Mouse (Mus musculus): Measurements from ENCODE around the gene Pard3.

Pard3 gene

GRCm38 (mm10) chr8:127341046-127341445 is 277.4 kb downstream of the Pard3 start:
- DNase-seq (ENCODE audit: low read depth, low spot score), result no peak

DNA sequence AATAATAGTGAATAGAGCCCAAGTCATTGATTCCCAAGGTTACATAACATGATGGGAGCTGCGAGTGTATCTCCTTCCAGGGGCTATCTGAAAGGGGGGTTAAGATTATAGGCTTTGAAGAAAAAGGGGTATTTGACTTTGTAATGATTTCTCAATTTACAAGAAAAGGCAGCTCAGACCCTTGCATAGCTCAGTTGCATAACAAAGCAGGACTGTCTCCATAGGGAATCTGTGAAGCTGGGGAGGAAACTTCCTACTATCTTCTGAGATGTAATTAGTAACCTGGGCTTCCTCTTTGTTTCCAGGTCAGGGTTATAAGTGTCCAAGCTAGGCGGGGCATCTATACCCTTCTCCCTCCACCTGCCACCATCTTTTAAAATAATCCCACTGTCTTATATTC is 279.4 kb downstream of the Pard3 start:
- no peak for DNase-seq (ENCODE audit: low read depth, low spot score)

- no peak for DNase-seq (ENCODE audit: low read depth, low spot score)
Observed at GRCm38 (mm10) chr8:127344421-127344820, 280.7 kb downstream of the Pard3 start.

DNA sequence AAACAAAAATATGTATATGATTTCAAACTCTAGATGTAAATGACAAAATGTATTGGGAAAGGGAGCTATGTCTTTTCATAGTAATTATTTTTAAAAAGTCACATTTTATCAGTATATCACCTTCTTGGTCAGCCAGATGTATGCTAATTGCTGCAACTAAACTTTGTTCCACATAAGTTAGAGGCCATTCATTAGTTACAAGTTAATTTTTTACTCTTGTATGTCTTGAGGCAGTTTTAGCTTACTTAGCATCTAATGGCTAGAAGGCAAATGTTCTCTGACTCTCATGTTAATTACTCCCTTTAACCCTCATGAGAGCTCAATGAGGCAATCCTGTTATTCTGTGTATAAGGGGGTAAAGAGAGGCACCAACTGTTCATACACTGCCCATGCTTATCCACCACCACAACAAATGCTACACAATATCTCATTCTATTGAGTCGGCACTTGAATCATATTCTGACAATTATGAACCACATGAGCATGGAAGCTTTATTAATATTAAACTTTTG is 282.3 kb downstream of the Pard3 start:
- DNase-seq (ENCODE audit: low read depth, low spot score), result no peak

GRCm38 (mm10) chr8:127347890-127348495 is 284.3 kb downstream of the Pard3 start:
- DNase-seq (ENCODE audit: low read depth, low spot score), result no peak

- no peak for DNase-seq (ENCODE audit: low read depth, low spot score)
Observed at GRCm38 (mm10) chr8:127361796-127362195, 298.1 kb downstream of the Pard3 start.

- no peak for DNase-seq (ENCODE audit: low read depth, low spot score)
Observed at GRCm38 (mm10) chr8:127368347-127368746, 304.7 kb downstream of the Pard3 start.

DNA sequence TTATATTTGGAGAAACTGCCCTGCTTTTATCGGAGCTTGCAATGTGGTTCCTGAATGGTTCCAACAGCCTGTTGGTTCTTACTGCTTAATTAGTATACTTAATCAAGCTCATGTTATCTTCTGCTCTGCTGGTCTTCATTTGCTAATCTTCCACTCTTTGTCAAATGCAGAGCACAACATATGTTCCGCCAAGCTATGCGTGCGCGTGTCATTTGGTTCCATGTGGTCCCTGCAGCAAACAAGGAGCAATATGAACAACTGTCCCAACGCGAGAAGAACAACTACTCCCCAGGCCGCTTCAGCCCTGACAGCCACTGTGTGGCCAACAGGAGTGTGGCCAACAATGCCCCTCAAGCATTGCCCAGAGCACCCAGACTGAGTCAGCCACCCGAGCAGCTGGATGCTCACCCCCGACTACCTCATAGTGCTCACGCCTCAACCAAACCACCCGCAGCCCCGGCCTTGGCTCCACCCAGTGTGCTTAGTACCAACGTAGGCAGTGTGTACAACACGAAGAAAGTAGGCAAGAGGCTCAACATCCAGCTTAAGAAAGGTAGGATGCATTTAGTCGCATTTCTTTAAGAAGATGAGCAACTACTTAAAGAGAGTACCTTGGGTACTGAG is 307.7 kb downstream of the Pard3 start:
- DNase-seq (ENCODE audit: low read depth, low spot score), result no peak

- DNase-seq (ENCODE audit: low read depth, low spot score), result no peak
Observed at GRCm38 (mm10) chr8:127377775-127378174, 314.1 kb downstream of the Pard3 start.

GRCm38 (mm10) chr8:127378994-127379858 is 315.5 kb downstream of the Pard3 start:
- peak; percentile 68 for DNase-seq (ENCODE audit: low read depth, low spot score)

- no peak for DNase-seq (ENCODE audit: low read depth, low spot score)
Observed at GRCm38 (mm10) chr8:127381259-127381658, 317.6 kb downstream of the Pard3 start.

DNA sequence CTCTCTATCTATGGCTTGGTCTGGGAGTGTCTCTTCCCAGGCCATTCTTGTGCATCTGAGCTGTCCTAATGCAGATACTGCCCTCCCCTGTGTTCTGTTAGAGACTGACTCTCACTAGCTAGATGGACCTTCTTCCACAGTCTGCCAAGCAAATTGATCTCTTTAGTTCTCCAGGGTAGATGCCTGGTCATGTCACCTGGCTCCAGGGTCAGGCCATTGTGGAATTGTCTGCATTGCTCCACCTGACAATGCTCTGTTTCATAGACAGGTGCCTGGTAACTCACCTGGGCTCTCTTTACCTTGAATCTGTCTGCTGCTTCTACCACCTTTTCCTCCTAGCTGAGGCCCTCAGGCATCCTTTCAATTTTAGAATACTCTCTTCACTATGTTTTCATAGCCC is 329.0 kb downstream of the Pard3 start:
- no peak for DNase-seq (ENCODE audit: low read depth, low spot score)

GRCm38 (mm10) chr8:127395488-127395887 is 331.8 kb downstream of the Pard3 start:
- no peak for DNase-seq (ENCODE audit: low read depth, low spot score)

DNA sequence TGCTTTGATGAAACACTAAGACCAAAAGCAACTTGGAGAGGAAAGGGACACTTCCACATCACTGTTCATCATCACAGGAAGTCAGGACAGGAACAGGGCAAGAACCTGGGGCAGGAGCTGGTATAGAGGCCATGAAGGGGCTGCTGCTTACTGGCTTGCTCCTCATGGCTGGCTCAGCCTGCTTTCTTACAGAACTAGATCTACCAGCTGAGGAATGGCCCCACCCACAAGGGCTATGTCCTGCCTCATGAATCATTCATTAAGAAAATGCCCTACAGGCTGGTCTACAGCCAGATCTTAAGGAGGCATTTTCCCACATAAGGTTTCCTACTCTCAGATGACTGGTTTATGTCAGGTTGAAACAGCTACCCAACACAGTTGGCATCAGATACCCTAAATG is 342.1 kb downstream of the Pard3 start:
- no peak for DNase-seq (ENCODE audit: low read depth, low spot score)

DNA sequence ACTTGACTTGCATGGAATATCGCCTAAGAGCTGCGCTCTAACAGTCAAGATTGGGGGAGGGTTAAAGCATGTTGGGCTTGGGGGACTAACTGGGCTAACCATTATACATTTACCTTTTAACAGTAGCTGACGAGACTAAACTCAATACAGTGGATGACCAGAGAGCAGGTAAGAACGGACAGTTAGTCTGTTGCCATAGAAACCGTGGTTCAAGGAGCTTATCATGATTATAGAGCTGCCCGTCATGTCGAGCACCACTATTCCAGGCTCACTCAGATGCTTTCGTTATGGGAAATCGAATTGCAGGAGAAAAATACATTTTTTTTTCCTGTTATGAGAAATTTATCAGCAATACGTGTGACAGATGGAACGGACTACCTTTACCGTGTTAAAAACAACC is 346.9 kb downstream of the Pard3 start:
- no peak for DNase-seq (ENCODE audit: low read depth, low spot score)

- no peak for DNase-seq (ENCODE audit: low read depth, low spot score)
Observed at GRCm38 (mm10) chr8:127411190-127411848, 347.6 kb downstream of the Pard3 start.

DNA sequence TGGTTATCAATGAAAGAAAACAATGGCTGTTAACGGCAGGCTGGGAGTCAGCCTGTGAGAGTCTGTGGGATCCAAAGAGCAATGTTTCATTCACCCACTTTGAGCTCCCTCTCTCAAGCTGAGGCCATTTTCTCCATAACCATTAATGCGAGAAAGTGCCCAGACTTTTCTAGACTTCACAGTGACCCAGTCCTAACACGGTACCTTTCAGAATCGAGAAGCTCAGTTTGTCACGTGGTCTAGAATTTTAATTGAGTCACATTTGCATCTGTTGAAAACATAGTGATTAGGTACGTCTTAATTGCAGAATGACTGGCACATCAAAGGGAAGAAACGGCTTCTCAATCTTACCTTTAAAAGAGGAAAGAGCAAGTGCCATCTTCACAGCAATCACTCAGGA is 359.3 kb downstream of the Pard3 start:
- no peak for DNase-seq (ENCODE audit: low read depth, low spot score)

GRCm38 (mm10) chr8:127424211-127424916 is 360.7 kb downstream of the Pard3 start:
- peak; percentile 54 for DNase-seq (ENCODE audit: low read depth, low spot score)

GRCm38 (mm10) chr8:127426857-127427256 is 363.2 kb downstream of the Pard3 start:
- DNase-seq (ENCODE audit: low read depth, low spot score), result no peak

DNA sequence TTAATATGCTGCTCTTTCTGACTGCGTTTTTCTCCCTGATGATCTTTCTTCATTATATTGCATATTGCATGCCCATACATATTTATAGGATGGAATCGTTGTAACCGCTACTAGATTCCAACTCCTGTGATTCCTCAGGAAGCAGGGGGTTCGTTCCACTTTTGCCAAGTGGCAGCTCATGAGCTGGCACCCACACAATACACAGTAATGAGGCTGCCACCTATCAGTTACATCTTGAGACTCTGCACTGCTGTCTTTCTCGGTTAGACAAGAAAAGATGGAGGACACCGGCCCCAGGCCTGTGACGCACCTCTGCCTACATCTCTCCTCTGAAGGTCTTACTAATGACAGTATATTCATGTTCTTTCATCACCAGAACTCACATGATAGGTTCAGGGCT is 364.3 kb downstream of the Pard3 start:
- DNase-seq (ENCODE audit: low read depth, low spot score), result no peak

DNA sequence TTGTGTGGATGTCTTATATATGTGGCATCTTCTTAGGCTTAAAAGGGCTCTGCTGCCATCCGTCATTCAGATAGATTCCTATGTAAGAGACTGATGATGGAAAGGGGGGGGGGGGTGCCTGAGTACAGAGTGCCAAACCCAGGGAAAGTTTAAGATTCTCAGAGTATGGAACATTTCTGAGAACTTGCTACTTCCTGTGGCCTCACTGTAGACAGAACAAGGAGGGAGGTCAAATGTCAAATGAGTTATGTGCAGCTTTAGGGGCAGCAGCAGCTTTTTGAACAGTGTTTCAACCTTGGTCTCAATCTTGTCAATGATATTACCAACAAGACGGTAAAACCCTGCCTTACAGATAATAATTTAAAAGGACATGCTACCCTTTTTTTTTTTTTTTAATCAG is 367.5 kb downstream of the Pard3 start:
- no peak for DNase-seq (ENCODE audit: low read depth, low spot score)
